Mouse (Mus musculus) neural tube, embryonic 12.5 days (tissue): ENCODE measurements around the gene Carhsp1. TPM values are rescaled to one million over a fixed set of nuclear protein-coding genes. Genes with fewer than 3 reads are reported as not detected.
A peak's percentile ranks its signal among the peaks of the same experiment; 100 is the strongest.

Experiments used
- ATAC-seq: fragments of 200-750 bp; cut with Nextera tagmentation; 2 replicates; pipeline ENCODE4 v1.8.0; 2017; ENCODE audit warnings: low read depth, mild to moderate bottlenecking, moderate TSS enrichment, moderate library complexity; ENCODE audit not compliant: low FRiP score
- H3K27ac ChIP-seq: fragments of 300-500 bp; sonication (generic); 2 replicates; pipeline ENCODE4 v1.5.1; 2016
- H3K27me3 ChIP-seq: fragments of 300-500 bp; sonication (generic); replicated peaks from 2 replicates; pipeline ENCODE4 v1.6.1; 2016; ENCODE audit warnings: mild to moderate bottlenecking
- H3K36me3 ChIP-seq: fragments of 300-500 bp; sonication (generic); 2 replicates; pipeline ENCODE4 v1.6.1; 2016; ENCODE audit warnings: mild to moderate bottlenecking
- H3K4me1 ChIP-seq: fragments of 300-500 bp; sonication (generic); 2 replicates; pipeline ENCODE4 v1.6.1; 2016
- H3K4me2 ChIP-seq: fragments of 300-500 bp; sonication (generic); replicated peaks from 2 replicates; pipeline ENCODE4 v1.6.1; 2016; ENCODE audit warnings: mild to moderate bottlenecking
- H3K4me3 ChIP-seq: fragments of 300-500 bp; sonication (generic); 2 replicates; pipeline ENCODE4 v1.5.1; 2016
- H3K9ac ChIP-seq: fragments of 300-500 bp; sonication (generic); 2 replicates; pipeline ENCODE4 v1.6.1; 2016; ENCODE audit warnings: mild to moderate bottlenecking
- H3K9me3 ChIP-seq: fragments of 300-500 bp; sonication (generic); 2 replicates; pipeline ENCODE4 v1.6.1; 2016; ENCODE audit warnings: mild to moderate bottlenecking
- WGBS: fragments of 180-500 bp; shearing (Covaris S2); methylation state at CpG from one replicate; pipeline ENCODE4 v1.1.7; 2016; 5-methylcytosine and 5-hydroxymethylcytosine counted together
- polyA plus RNA-seq: library from polyadenylated mRNA; unstranded; fragments of >200 nt; fragmentation: Nextera tagmentation; extraction: Ambion mirVana; gene quantifications from 2 replicates; pipeline ENCODE4 v1.2.1, GENCODE M21; 2016

The Carhsp1 gene
- polyA plus RNA-seq, 1 experiment from 2014 or later, result 261 TPM

DNA sequence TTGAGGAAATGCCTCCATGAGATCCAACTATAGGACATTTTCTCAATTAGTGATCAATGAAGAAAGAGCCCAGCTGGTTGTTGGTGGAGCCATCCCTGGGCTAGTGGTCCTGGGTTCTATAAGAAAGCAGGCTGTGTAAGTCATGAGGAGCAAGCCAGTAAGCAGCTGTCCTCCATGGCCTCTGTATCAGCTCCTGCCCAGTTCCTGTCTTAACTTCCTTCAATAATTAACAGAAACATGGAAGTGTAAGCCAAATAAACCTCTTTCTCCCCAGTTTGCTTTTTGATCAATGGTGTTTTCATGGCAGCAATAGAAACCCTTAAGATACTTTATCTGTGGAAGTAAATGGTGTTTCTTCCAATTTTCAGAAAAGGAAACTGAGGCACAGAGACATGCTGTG is 856 bp upstream of the Carhsp1 start:
- H3K4me3 ChIP-seq, result no peak overlapping the region
- peaks cover 6% of the 10 kb centered on the region; the same call in 1 of the 2 replicates for H3K36me3 ChIP-seq
- H3K9ac ChIP-seq, result no peak overlapping the region
- H3K4me2 ChIP-seq, result peak overlapping the region; percentile 83
- H3K9me3 ChIP-seq, result no peaks in the 10 kb centered on the region
- H3K27me3 ChIP-seq, result 0 out of 2 replicates have a peak, but pooled peaks cover 3% of the 10 kb centered on the region
- no peak overlapping the region for H3K27ac ChIP-seq
- peaks cover 32% of the 10 kb centered on the region for H3K4me1 ChIP-seq
- no peak for ATAC-seq

DNA sequence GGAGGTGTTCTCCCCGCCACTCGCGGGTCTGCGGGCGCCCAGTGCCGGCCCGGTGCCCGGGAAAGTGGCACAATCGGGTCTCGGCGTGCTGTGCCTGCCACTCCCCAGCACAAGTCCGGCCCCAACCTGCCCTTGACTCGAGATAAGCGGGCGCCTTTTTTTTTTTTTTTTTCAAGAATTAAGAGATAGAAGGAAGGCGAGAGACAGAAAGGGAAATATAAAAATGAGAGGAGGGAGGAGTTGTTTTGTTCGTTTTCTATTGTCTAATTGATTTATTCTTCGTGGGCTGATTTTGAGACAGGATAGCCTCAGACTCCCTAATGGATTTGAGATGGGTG is 364 bp upstream of the Carhsp1 start:
- ATAC-seq, result no peak
- H3K4me1 ChIP-seq, result peaks cover 37% of the 10 kb centered on the region
- H3K4me3 ChIP-seq, result peak overlapping the region; percentile 75
- WGBS, result under 1% methylated on average over 18 of the region's 18 CpGs
- H3K9ac ChIP-seq, result peak overlapping the region; percentile 74
- no peaks in the 10 kb centered on the region for H3K9me3 ChIP-seq
- H3K27me3 ChIP-seq, result 0 out of 2 replicates have a peak, but pooled peaks cover 3% of the 10 kb centered on the region
- peak overlapping the region; percentile 83 for H3K4me2 ChIP-seq
- H3K36me3 ChIP-seq, result peaks cover 6% of the 10 kb centered on the region; the same call in 1 of the 2 replicates
- H3K27ac ChIP-seq, result no peak overlapping the region

DNA sequence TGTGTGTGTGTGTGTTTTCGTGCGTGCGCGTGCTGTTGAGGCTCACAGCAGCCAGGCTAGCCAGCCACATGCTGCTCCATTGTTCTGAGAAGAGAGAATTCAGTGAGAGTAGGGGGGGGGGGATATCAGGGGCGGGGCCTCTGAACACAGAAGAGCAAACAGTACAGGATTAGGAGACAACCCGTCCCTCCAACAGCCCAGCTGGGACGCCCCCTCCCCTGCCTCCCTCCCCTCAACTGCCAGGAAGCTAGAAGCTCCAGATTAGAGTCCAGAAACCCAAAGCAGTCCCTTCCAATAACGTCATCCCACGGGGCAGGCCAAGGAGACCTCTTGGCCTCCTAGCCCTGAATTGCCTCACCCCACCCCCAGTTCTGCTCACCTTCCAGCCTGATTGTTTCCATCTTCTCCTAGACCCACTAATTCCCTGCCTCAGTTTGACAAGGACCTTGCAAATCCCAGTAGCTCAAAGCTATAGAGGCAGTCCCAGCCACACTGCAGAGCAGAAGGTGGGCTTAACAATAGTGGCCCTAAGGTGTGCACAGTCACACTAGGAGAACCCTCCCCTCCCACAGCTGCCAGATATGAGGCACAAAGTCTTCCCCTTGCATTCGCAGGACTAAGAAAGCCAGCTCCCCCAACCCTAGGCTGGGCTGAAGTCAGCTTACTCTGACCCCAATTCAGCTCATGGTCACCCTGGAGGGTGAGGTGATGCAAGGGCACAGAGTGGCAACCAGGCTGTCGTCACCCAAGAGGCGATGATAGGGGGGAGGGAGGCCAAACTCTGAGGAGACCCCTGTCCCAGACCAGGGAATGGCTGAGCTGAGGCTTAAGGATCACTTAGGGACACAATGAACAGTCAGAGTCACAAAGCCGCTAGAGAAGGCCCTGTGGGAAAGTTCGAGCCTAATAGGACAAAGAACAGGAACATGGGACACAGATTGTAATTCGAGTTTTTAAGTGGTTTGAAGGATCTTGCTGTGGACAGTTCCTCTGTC is 1.6 kb downstream of the Carhsp1 start:
- peak overlapping the region; percentile 74 for H3K9ac ChIP-seq
- peaks cover 56% of the 10 kb centered on the region for H3K4me1 ChIP-seq
- ATAC-seq, result peak; percentile 36
- H3K27ac ChIP-seq, result peak overlapping the region; percentile 26; the same call in 1 of the 2 replicates
- peaks cover 15% of the 10 kb centered on the region; the same call in 1 of the 2 replicates for H3K36me3 ChIP-seq
- peak overlapping the region; percentile 83 for H3K4me2 ChIP-seq
- H3K27me3 ChIP-seq, result 0 out of 2 replicates have a peak, but pooled peaks cover 3% of the 10 kb centered on the region
- peak overlapping the region; percentile 75 for H3K4me3 ChIP-seq
- WGBS, result 5% methylated on average over 14 of the region's 15 CpGs
- H3K9me3 ChIP-seq, result no peaks in the 10 kb centered on the region

DNA sequence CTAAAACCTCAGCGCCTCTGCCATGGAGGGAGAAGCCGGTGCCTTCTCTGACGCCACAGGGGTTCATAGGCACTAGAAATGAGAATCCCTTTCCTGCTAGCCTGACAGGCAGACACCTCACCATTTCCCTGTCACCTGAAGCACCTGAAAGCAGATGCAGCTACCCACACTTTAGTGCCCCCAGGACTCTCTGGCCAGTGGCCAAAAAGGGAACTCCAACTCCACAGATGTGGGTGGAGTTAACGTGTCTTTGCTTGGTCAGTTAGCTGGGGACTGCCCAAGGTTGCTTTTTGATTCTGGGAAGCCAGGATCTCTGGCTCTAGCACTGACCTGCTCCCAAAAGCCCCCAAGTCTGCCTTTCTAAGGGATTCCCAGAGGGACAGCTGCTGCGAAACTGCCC is 2.5 kb downstream of the Carhsp1 start:
- H3K27ac ChIP-seq, result peak overlapping the region; percentile 26; the same call in 1 of the 2 replicates
- 55% methylated on average over 5 of the region's 5 CpGs for WGBS
- 0 out of 2 replicates have a peak, but pooled peaks cover 3% of the 10 kb centered on the region for H3K27me3 ChIP-seq
- H3K4me1 ChIP-seq, result peaks cover 58% of the 10 kb centered on the region
- H3K36me3 ChIP-seq, result peaks cover 15% of the 10 kb centered on the region; the same call in 1 of the 2 replicates
- peak overlapping the region; percentile 83 for H3K4me2 ChIP-seq
- H3K4me3 ChIP-seq, result peak overlapping the region; percentile 75
- ATAC-seq, result no peak
- H3K9ac ChIP-seq, result peak overlapping the region; percentile 74
- no peaks in the 10 kb centered on the region for H3K9me3 ChIP-seq

GRCm38 (mm10) chr16:8668386-8668785 is 3.6 kb downstream of the Carhsp1 start:
- H3K27ac ChIP-seq, result no peak overlapping the region
- no peaks in the 10 kb centered on the region for H3K9me3 ChIP-seq
- no peak overlapping the region for H3K4me3 ChIP-seq
- H3K9ac ChIP-seq, result 0 out of 2 replicates have a peak overlapping the region, but pooled peaks have one; percentile 1
- 77% methylated on average over 2 of the region's 2 CpGs for WGBS
- H3K27me3 ChIP-seq, result 0 out of 2 replicates have a peak, but pooled peaks cover 3% of the 10 kb centered on the region
- H3K4me2 ChIP-seq, result peak overlapping the region; percentile 83
- H3K36me3 ChIP-seq, result peaks cover 24% of the 10 kb centered on the region
- peaks cover 67% of the 10 kb centered on the region for H3K4me1 ChIP-seq
- ATAC-seq, result no peak

DNA sequence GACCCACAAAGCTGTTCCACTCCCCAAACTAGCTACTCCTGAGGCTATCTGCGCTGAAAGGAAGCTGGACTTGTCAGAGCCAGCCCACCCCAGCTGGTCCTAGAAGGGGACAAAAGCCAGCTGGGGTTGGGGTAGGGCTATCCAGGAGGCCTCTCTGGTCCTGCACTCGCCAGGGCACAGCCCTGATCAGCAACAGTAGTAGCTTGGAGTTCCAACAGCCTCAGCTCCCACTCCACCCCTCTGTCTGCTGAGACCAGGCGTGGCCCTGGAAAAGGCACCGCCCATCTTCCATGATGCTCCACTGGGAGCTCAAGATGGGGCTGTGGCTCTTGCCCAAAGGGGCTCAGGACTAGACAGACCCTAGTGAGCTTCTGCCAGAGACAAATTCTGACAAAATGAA is 4.1 kb downstream of the Carhsp1 start:
- H3K4me3 ChIP-seq, result no peak overlapping the region
- H3K9me3 ChIP-seq, result no peaks in the 10 kb centered on the region
- peak overlapping the region; percentile 33; the same call in 1 of the 2 replicates for H3K9ac ChIP-seq
- WGBS, result 72% methylated on average over 4 of the region's 4 CpGs
- peaks cover 30% of the 10 kb centered on the region for H3K36me3 ChIP-seq
- peaks cover 70% of the 10 kb centered on the region for H3K4me1 ChIP-seq
- peak overlapping the region; percentile 21 for H3K4me2 ChIP-seq
- no peaks in the 10 kb centered on the region for H3K27me3 ChIP-seq
- no peak for ATAC-seq
- H3K27ac ChIP-seq, result no peak overlapping the region

- WGBS, result 85% methylated on average over 7 of the region's 7 CpGs
- peak overlapping the region; percentile 33; the same call in 1 of the 2 replicates for H3K9ac ChIP-seq
- peak overlapping the region; percentile 21 for H3K4me2 ChIP-seq
Observed at GRCm38 (mm10) chr16:8667261-8667660, 4.7 kb downstream of the Carhsp1 start.

GRCm38 (mm10) chr16:8666452-8666851 is 5.5 kb downstream of the Carhsp1 start:
- Histone ChIP-seq H3K4me1 (peaks cover 73% of the 10 kb centered on the region), H3K36me3 (peaks cover 43% of the 10 kb centered on the region), H3K9me3 (no peaks in the 10 kb centered on the region), H3K4me3 (no peak overlapping the region), H3K27ac (no peak overlapping the region), H3K9ac (no peak overlapping the region), H3K4me2 (no peak overlapping the region), H3K27me3 (no peaks in the 10 kb centered on the region)
- no peak for ATAC-seq
- WGBS, result 73% methylated on average over 2 of the region's 2 CpGs

More at GRCm38 (mm10) chr16:8667261-8667660, 4.7 kb downstream of the Carhsp1 start:
- peaks cover 73% of the 10 kb centered on the region for H3K4me1 ChIP-seq
- H3K27ac ChIP-seq, result no peak overlapping the region
- no peaks in the 10 kb centered on the region for H3K9me3 ChIP-seq
- H3K36me3 ChIP-seq, result peaks cover 35% of the 10 kb centered on the region
- H3K27me3 ChIP-seq, result no peaks in the 10 kb centered on the region
- H3K4me3 ChIP-seq, result no peak overlapping the region
- no peak for ATAC-seq

DNA sequence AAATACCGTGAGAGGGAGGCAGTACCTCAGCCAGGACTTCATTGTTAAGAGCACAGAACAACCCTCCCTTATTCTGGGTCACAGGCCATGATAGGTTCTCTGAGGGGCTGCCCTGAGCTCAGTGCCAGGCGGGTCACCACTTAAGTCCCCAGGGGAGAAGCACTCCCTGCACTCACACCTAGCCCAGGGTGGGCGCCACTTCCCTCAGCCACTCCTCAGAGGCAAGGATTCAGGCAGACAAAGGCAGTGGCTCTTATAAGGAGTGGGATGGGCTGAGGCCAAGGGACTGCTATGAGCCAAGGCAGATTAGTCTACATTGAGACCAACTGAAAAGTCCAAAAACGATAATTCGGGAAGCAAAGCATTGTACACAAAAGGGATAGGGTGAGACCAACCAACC is 6.6 kb downstream of the Carhsp1 start:
- Histone ChIP-seq H3K4me2 (no peak overlapping the region), H3K27ac (no peak overlapping the region), H3K27me3 (no peaks in the 10 kb centered on the region), H3K9ac (no peak overlapping the region), H3K4me3 (no peak overlapping the region), H3K36me3 (peaks cover 52% of the 10 kb centered on the region), H3K9me3 (no peaks in the 10 kb centered on the region), H3K4me1 (peaks cover 66% of the 10 kb centered on the region)
- WGBS, result 86% methylated on average over 5 of the region's 5 CpGs
- no peak for ATAC-seq

GRCm38 (mm10) chr16:8663606-8664539 is 8.1 kb downstream of the Carhsp1 start:
- Histone ChIP-seq H3K4me3 (no peak overlapping the region), H3K27ac (no peak overlapping the region), H3K9ac (no peak overlapping the region; the same call in 1 of the 2 replicates), H3K27me3 (no peaks in the 10 kb centered on the region), H3K4me2 (0 out of 2 replicates have a peak overlapping the region, but pooled peaks have one; percentile 5), H3K9me3 (no peaks in the 10 kb centered on the region), H3K4me1 (peaks cover 52% of the 10 kb centered on the region), H3K36me3 (peaks cover 65% of the 10 kb centered on the region)
- no peak for ATAC-seq
- 81% methylated on average over 24 of the region's 24 CpGs for WGBS

- Histone ChIP-seq H3K27ac (no peak overlapping the region), H3K4me1 (peaks cover 43% of the 10 kb centered on the region), H3K27me3 (no peaks in the 10 kb centered on the region), H3K36me3 (peaks cover 70% of the 10 kb centered on the region), H3K4me2 (no peak overlapping the region), H3K4me3 (no peak overlapping the region), H3K9me3 (no peaks in the 10 kb centered on the region), H3K9ac (no peak overlapping the region)
- WGBS, result 73% methylated on average over 2 of the region's 2 CpGs
- no peak for ATAC-seq
Observed at GRCm38 (mm10) chr16:8663022-8663421, 8.9 kb downstream of the Carhsp1 start.
